Mouse (Mus musculus): ENCODE measurements around the gene Elp6.

- no peak for TF ChIP-seq EP300 (IDR thresholded peaks at IDR 0.05; ENCODE audit: insufficient read depth, low read depth, low read length)
- TF ChIP-seq CTCF (IDR thresholded peaks at IDR 0.05; ENCODE audit: low read depth, low read length): no peak
These were observed 11.0 kb upstream of the Elp6 start for GRCm38 (mm10) chr9:110293873-110294415.
